Mouse (Mus musculus): Measurements from ENCODE around the gene Plpp7. TPM values are rescaled to one million over a fixed set of nuclear protein-coding genes. Genes with fewer than 3 reads are reported as not detected.

Plpp7 gene
- total RNA-seq, 2 experiments from 2014 or later: 5.5 to 6.3 TPM

DNA sequence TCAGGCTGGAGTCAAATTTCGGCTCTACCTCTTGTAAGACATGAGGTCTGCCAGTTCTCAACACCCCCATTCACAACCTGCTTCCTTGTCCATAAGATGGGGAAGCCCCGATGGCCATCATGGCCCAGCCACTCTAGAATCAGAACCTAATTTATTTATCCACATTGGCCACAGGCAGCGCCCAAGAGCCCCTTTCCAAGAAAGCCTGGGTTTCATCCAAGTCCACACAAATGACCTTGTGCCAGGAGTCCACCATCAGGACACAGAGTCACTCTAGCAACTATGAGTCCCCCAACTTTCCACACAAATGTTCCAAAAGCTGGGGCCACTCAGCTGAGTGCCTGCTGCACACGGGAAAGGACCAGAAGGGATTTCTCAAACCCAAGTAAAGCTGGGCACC, 29.3 kb upstream of the Plpp7 start:
- DNase-seq (ENCODE audit: low spot score in 2 of 2): no peak

DNA sequence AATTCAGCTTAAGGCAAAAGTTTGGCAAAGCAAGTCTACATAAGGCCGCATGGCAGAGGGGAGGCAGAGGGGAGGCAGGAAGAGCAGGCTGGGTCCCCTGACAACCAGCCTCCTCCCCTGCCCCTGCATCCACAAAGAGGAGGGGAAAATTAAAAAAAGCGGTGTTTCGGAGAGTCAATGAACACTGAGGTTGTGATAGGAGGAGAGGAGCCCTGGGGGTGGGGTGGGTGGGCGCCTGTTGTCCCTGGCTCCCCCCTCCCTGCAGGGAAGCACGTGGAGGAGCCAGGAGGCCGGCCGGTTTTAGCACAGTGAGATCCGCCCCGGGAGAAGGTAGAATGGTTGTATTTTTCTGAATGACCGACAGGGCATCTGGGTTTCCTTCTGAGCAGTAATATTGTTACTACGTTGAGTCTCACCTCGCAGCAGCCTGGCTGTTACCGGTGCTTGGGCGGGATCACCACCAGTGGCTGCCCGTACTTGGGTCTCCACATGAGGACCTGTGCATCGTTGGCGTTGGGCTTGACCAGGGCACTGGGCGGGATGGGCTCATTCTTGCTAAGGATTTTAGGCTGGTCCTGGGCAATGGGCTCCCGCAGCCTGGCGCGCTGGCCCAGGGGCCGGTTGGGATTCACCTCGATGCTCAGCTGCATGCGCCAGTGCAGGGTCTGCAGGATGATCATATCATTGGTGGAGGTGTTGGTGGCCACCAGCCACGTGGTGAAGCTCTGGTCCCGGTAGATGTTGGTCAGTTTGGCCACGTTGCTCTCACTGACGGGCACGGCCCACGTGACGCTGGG, 26.3 kb upstream of the Plpp7 start:
- no peak for DNase-seq (ENCODE audit: low spot score in 2 of 2)

DNA sequence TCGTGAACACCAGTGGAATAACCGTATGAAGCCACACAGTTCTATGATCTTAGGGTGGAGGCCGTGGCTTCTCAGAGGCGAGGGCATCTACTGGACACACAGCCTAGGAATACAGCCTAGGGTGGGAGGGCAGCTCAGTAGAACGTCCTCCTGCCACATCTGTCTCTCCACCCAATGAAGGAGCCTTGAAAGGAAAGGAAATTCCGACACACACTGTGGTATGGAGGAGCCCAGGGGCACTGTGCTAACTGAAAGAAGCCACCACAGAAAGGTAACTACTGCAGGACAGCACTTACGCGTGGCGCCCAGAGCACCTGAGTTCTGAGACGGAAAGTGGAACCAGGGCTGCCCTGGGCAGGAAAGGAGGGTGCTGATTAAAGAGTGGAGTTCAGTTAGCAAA, 24.6 kb upstream of the Plpp7 start:
- DNase-seq (ENCODE audit: low spot score in 2 of 2): no peak

DNA sequence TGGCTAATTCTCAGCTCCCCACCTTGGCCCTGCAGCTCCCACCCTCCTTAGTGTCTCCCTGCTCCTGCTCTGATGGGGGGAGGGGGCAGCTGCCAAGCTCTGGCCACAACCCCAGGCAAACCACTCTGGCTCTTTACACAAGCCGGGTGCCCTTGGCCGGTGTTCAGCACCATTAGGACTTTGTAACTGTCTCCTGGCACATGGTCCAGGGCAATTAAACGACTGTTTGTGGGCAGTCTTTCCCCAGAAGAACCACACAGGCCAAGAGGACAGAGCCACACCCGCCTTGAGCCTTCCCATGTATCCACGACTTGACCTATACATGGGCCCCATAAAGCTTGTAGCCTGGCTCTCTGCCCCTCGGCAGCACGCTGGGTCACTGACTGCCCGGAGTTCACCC, 20.9 kb upstream of the Plpp7 start:
- no peak for DNase-seq (ENCODE audit: low spot score in 2 of 2)

DNA sequence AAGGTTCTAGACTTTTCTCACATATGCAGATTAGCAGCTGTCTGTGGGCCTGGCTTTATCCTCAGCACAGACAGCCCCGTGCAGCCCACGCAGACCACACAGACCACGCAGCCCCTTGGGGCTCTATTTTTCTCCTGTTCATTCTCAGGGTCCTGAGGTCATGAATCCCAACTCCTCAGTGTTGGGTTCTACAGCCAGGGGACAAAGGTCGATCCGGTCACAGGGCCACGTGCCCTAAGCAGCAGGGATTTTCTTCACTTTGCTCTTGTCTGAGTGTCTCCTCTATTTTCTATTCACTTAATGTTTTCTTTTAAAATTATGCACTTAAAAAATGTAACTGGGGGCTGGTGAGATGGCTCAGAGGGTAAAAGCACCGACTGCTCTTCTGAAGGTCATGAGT, 20.0 kb upstream of the Plpp7 start:
- DNase-seq (ENCODE audit: low spot score in 2 of 2): no peak

DNA sequence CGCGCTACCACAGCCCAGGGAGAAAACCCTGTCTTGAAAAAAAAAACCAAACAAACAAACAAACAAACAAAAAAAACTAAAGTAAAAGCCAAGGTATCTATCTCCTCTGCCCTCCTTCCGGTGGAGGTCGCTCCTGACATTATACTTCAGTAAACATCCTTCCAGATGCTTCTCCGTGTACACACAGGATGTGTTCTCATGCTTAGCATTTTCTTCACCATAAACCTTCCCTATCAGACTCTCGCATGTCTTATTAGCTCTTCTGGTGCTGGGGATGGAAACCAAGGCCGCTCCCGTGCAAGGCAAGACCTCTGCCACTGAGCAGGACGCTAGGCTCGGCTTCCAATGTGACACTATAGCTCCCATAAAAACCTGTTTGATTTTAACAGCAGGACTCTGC, 17.6 kb upstream of the Plpp7 start:
- no peak for DNase-seq (ENCODE audit: low spot score in 2 of 2)

DNA sequence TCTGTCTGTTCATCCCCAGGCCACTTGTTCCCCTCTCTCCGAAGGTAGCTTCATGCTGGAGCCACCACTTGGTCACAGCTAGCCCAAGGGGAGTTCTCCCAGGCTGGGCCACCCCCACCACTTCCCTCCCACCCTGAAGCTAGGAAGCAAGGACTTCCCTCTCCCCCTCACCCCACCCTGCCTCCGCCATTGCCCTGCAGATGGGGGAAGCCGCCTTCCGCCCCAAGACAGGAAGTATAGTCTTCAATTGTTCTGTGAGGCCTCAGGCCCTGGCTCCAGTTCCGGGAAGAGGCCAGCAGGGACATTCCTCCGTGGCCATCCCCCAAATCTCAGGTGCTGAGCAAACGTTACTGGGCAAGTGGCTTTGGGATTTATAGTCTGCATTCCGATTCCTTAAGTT, 16.8 kb upstream of the Plpp7 start:
- no peak for DNase-seq (ENCODE audit: low spot score in 2 of 2)

DNA sequence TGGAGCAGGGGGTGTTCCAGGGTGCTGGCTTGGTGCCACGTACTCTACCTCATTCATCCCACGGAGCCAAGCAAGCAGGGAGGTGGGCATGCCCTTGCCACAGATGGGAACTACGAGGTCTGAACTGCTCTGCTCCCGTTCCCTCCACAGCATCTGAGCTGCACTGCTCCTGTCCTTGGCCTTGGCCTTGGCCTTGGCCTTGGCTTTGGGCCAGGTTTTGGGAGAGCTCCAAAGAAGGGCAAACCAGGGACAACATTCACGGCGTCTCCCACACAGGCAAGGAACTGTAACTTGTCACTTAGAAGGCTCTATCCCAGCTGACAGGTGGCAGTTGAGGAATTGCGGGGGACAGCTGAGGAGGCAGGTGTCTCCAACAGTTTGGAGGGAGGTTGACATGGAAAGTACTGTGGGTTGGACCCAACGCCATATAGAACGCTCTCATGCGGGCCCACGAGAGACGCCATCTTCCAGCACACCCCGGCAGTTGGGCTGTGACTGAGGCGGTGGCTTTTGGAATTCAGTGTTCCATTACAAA, 16.1 kb upstream of the Plpp7 start:
- peak in 1 of 2 experiments; percentile 18 for DNase-seq (ENCODE audit: low spot score in 2 of 2)

DNA sequence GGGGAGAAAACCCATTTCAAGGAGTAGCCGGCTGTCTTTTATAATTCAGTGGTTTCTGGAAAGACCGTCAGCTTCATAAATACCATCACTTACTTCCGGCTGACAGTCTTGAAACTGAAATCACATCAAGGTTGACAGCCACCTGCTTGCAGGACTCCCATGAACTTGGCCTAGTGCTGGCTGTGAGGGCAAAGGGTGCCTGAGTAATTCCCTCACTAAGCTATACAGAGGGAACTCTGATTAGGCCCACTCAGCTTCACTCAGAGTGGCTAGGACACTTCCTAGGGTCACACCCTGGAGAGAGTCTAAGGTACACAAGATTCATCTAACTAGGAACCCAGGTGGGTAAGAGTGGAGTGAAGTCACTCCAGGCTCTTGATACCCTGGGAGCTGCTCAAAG, 14.6 kb upstream of the Plpp7 start:
- DNase-seq (ENCODE audit: low spot score in 2 of 2): no peak

DNA sequence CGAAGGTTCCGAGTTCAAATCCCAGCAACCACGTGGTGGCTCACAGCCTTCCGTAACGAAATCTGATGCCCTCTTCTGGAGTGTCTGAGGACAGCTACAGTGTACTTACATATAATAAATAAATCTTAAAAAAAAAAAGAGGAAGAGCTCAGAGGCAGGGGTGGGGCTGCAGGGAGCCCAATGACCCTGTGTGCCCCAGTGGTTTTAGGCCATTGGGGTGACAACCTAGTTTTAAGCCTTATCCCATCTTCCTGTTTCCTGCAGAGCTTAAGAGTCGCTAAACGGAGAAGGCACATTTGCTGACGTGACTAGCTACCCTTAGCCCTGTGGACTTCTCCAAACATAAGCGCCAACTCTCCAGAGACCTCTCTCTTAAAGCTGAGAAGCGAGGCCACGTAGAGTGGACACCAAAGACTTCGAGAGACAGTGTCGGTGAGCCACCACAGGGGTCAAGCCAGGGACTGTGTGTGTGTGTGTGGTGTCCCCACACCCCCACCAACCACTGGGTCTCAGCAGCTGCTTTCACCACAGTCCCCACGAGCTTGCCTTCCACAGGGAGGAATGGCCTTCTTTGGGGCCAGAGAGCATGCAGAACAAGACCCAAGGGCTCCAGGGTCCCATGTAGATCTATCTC, 13.9 kb upstream of the Plpp7 start:
- DNase-seq (ENCODE audit: low spot score in 2 of 2): no peak

DNA sequence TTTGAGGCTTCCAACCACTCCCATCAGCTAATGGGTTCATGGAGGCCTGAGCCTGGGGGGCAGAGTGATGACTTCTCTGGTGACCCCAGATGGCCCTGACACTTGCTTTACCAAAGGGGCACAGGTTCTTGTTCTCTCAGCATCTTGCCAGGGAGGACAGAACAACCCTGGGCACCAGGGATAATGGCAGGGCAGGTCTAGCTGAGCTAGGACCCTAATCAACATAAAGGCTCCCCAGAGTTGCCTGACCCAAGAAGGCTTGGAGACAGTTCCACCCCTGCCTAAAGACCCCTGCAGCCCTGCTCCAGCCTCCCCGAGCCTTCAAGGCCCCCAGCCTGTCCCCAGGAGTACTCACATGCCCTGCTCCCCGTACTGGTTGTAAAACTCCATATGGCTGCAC, 13.1 kb upstream of the Plpp7 start:
- no peak for DNase-seq (ENCODE audit: low spot score in 2 of 2)

DNA sequence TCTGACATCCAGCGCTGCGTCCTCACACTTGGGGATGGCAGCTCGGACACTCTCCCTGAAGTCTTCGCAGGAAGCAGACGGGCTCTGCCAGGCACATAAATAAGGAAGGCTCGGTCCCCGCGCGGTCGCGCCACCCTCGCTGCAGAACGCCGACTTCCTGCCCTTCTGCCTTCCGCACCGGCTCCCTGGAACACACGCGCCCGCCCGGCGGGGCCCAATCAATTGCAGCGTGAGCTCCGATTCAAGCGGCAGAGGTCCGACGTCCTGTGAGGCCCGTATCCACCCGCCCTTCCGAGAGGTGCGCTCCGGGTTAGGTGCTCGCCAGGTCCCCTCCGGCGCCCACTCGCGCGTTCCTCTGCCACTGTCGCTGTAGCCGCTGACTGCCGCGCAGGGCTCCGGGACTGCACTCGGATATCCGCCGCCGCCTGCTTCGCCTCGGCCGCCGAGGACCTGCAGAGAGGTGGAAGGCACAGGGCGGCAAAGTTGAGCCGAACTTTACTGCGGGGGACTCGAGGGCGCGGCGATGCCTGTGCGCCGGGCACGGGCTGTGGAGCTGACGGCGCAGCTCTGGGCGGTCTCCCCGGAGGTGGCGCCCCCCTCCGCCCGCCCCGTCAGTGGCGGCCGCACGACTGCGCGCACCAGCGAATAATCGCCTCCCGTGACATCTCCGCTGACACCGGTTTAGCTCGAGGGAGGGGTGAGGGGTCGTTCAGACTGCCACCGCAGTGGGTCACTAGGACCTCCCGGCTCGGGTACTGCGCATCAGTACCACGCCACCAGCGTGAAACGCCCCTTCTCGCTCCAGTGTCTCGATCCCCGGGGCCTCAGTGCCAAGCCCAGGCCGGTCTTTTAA, 11.9 kb upstream of the Plpp7 start:
- no peak for DNase-seq (ENCODE audit: low spot score in 2 of 2)

DNA sequence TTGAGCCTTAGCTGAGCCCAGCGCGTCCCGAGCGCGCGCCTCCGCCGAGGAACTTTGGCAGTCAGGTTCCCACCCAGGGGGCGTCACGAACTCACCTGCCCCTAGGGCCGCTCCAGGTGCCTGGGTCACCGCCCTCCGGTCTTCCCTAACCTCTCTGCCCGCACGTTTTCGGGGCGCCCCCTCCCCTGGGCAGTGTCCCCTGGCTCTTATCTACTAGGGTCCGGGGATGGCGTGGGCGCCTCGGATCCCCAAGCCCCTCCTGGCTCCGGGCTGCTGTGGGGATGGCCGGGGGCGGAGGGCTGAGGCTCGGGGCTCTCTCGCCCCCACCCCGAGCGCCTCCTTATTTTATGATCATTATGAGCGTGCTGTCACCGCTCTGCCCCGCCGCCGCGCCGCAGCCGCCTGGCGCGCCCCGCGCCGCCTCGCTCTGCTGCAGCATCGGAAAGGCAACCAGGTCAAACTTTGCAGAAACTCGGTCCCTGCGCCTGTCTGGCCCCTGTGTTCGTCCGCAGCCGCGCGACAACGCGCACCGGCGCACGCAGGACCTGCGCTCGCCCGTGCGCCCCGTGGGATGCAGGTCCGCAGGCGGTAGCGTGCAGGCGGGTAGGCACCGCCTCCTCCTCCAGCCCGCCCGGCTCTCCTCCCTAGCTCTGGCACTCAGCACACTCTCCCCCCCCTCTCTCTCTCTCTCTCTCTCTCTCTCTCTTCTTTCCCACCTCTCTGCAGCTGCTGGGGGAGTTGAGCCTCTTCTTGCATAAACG, 11.0 kb upstream of the Plpp7 start, which contains the start of gene Fam78a:
Gene Fam78a, minus strand, starts transcription at position 747 of the 761 bp plus-strand sequence.
- DNase-seq (ENCODE audit: low spot score in 2 of 2): no peak

DNA sequence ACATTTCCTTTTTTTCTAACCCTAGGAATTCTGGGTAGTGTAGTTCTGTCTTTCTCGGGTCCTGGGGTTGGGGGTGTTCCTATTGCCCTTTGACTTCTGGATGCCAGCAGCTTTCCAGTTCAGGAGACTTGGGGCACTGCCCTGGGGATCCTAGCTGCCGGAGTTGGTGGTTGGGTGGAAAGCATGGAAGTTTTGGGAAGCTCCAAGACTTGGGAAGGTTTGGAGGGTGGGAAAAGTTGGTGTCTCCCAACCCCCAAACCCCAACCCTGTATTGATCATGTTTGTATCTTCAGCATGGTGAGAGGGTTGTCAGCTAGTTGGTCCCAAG, 10.5 kb upstream of the Plpp7 start:
- no peak for DNase-seq (ENCODE audit: low spot score in 2 of 2)

DNA sequence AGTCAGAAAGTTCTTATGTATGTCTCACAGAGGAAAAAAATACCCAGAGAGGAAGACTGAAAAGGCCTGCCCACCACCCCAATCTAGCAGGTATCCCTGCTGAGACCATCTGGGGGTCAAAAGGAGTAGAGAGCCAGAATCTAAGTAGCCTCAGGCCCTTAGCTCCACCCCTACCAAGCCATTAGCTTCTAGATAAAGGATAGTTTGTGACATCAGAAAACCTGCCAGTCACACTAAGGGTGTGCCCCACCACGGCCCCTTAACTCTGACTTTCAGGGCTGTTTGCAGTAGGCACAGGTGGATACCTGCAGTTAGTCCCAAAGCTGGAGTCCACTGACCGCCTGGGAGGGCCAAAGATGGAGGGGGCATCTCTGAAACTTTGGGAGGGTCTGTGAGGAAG, 10.1 kb upstream of the Plpp7 start:
- DNase-seq (ENCODE audit: low spot score in 2 of 2): no peak

DNA sequence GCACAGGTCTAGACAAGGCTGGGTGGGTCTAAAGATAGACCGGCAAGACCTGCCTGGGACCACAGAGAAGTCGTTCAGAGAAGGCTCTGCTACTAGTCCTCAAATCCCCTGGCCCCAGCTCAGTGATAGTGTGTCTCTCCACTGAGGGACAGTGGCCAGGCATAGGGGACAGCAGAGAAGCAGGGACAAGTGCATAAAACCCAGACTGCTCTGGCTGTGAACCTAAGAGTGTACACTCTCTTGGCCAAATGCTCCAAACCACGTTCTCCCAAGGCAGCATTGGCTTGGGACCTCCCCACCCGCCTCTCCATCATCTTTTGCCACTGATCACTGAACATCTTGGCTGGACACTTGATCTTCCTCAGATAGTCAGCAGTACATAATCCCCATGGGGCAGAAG, 7.7 kb upstream of the Plpp7 start:
- DNase-seq (ENCODE audit: low spot score in 2 of 2): no peak

DNA sequence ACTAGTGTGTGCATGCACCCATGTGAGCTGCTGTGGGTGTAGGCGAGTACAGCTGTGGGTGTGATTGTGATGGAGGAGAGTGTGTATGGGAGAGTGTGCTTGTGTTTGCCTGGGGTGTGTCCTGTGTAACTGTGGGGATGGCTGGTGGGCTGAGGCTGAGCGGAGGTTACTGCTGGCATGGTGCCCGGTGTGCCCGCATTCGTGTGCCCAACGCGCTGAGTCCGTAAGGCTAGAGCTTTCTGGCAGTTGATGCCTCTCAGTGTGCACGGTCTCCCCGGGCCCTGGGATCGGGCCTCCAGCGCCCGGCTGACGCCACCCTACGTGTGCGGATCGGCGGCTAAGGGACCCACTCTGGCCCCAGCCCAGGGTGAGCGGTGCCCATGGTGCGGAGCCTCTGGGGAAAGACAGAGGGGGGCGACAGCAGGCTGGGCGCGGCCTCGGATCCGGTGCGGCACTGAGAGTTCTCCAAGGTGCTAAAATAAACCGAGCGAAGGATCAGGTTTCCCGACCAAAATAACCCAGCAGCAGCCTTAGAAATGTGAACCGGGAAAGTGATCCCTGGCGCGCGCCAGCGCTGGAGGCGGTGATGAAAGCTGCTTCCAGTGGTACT, 6.9 kb upstream of the Plpp7 start:
- no peak for DNase-seq (ENCODE audit: low spot score in 2 of 2)

DNA sequence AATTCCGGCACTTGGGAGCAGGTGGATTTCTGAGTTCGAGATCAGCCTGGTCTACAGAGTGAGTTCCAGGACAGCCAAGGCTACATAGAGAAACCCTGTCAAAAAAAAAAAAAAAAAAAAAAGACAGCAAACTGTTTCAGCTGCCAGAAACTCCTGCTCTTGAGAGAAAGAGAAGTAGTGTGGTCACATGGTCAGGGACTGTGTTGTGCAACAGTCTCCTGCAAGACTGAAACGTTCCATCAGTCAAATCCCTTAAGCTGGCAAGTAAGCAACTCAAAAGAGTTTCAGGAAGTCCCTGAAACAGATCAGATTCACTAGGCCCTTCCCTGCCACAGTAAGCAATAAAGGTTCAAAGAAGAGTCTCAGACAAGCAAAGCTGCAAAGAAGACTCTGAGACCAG, 5.7 kb upstream of the Plpp7 start:
- no peak for DNase-seq (ENCODE audit: low spot score in 2 of 2)

DNA sequence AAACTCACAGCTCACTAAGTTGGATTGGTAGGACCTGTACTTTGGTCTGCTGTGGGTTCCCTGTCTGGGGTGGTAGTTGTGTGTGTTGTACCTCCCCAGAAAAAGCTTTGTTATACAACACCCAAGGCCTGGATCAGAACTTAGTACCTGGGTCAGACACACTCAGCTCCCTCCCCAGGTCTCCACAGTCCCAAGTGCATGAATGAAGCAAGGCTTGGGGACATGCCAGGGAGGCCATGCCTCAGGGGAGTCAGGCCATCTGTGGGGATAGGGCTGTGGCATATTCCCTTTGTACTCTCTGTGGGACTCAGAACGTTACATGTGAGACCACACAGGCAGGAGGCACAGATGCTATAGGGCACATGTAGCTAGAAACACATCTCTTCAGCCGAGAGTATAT, 5.2 kb upstream of the Plpp7 start:
- DNase-seq (ENCODE audit: low spot score in 2 of 2): no peak

DNA sequence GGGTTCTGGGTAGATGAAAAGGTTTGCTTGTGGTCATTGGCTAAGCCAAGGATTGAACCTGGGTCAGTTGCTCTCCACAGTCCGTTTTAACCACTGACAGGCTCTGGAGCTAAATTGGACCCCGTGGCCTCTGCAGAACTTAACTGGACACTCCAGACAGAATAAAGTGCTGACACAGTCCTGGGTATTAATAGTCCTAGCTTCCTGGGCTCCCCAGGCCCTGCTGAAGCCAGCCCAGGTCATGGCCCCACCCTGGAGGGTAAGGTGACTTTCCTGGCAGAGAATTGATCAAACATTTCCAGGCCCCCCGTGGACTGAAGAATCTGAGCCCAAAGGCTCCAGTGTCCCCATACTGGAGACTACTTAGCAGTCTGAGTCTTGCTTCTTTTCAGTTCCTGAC, 3.4 kb upstream of the Plpp7 start:
- no peak for DNase-seq (ENCODE audit: low spot score in 2 of 2)

Data from adrenal gland, postnatal 4 days (tissue).